Mouse (Mus musculus) embryonic facial prominence, embryonic 12.5 days (tissue): ENCODE results near the gene Dhrs7c. TPM values are rescaled to one million over a fixed set of nuclear protein-coding genes. Genes with fewer than 3 reads are reported as not detected.
A peak's percentile ranks its signal among the peaks of the same experiment; 100 is the strongest.

Source experiments
- ATAC-seq: fragments of 200-750 bp; cut with Nextera tagmentation; 2 replicates; pipeline ENCODE4 v1.8.0; 2017; ENCODE audit not compliant: insufficient number of reproducible peaks, insufficient read depth, low FRiP score, low TSS enrichment
- H3K27ac ChIP-seq: fragments of 300-500 bp; sonication (generic); 2 replicates; pipeline ENCODE4 v1.5.1; 2016; ENCODE audit warnings: mild to moderate bottlenecking
- H3K27me3 ChIP-seq: fragments of 300-500 bp; sonication (generic); 2 replicates; pipeline ENCODE4 v1.6.1; 2016; ENCODE audit warnings: mild to moderate bottlenecking, moderate library complexity
- H3K36me3 ChIP-seq: fragments of 300-500 bp; sonication (generic); 2 replicates; pipeline ENCODE4 v1.6.1; 2016; ENCODE audit warnings: mild to moderate bottlenecking
- H3K4me1 ChIP-seq: fragments of 300-500 bp; sonication (generic); 2 replicates; pipeline ENCODE4 v1.6.1; 2016
- H3K4me2 ChIP-seq: fragments of 300-500 bp; sonication (generic); replicated peaks from 2 replicates; pipeline ENCODE4 v1.6.1; 2016; ENCODE audit warnings: mild to moderate bottlenecking, moderate library complexity
- H3K4me3 ChIP-seq: fragments of 300-500 bp; sonication (generic); 2 replicates; pipeline ENCODE4 v1.5.1; 2016; ENCODE audit warnings: mild to moderate bottlenecking
- H3K9ac ChIP-seq: fragments of 300-500 bp; sonication (generic); 2 replicates; pipeline ENCODE4 v1.6.1; 2016; ENCODE audit warnings: mild to moderate bottlenecking, moderate library complexity
- H3K9me3 ChIP-seq: fragments of 300-500 bp; sonication (generic); 2 replicates; pipeline ENCODE4 v1.6.1; 2016; ENCODE audit warnings: mild to moderate bottlenecking, moderate library complexity
- WGBS: fragments of 180-500 bp; shearing (Covaris S2); methylation state at CpG from one replicate; pipeline ENCODE4 v1.1.7; 2016; 5-methylcytosine and 5-hydroxymethylcytosine counted together
- polyA plus RNA-seq: library from polyadenylated mRNA; unstranded; fragments of >200 nt; fragmentation: Nextera tagmentation; extraction: Ambion mirVana; gene quantifications from 2 replicates; pipeline ENCODE4 v1.2.1, GENCODE M21; 2016

The Dhrs7c gene
- polyA plus RNA-seq, 1 experiment from 2014 or later, result 1.2 TPM

DNA sequence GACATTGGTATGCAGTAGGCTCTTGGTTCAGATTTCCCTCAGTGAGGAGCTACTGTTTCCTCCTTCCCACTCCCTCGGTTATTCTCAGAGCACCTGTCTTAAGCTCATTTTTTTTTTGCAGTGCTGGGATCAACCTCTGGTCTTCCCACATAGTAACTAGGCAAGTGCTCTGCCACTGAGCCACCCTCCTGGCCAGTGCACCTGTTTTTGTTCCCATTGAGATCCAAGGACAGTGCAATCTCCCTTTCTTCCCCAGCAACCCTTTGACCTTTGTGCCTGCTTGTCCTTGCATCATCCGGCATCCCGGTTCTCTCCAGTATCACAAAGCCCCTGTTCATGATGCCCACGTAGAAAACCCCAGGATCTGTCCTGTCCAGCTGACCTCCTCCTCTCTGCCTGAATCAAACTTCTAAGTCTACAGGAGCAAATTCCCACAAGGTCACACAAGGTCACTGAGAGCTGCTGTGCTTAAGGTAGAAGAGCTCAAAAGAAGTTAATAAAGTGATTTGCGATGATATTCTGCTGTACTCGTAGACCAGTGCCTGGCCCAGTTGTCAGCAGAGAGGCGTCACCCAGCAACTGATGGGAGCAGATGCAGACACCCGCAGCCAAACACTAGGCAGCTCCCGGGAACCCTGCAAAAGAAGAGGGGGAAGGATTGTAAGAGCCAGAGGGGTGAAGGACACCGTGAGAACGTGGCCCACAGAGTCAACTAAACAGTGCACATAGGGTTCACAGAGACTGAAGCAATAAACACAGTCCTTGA is 9.0 kb downstream of the Dhrs7c start:
- no peaks in the 10 kb centered on the region for H3K36me3 ChIP-seq
- no peak overlapping the region for H3K4me3 ChIP-seq
- no peak overlapping the region for H3K27ac ChIP-seq
- H3K27me3 ChIP-seq, result no peaks in the 10 kb centered on the region
- WGBS, result 81% methylated on average over 11 of the region's 11 CpGs
- no peak overlapping the region for H3K9ac ChIP-seq
- H3K9me3 ChIP-seq, result no peaks in the 10 kb centered on the region
- no peak overlapping the region for H3K4me2 ChIP-seq
- no peak for ATAC-seq
- H3K4me1 ChIP-seq, result no peaks in the 10 kb centered on the region

GRCm38 (mm10) chr11:67808051-67808450 is 10.1 kb downstream of the Dhrs7c start:
- no peaks in the 10 kb centered on the region for H3K9me3 ChIP-seq
- ATAC-seq, result no peak
- no peak overlapping the region for H3K27ac ChIP-seq
- no peak overlapping the region for H3K4me2 ChIP-seq
- WGBS, result 81% methylated on average over 5 of the region's 5 CpGs
- H3K9ac ChIP-seq, result no peak overlapping the region
- no peaks in the 10 kb centered on the region for H3K27me3 ChIP-seq
- no peaks in the 10 kb centered on the region for H3K4me1 ChIP-seq
- no peak overlapping the region for H3K4me3 ChIP-seq
- no peaks in the 10 kb centered on the region for H3K36me3 ChIP-seq

DNA sequence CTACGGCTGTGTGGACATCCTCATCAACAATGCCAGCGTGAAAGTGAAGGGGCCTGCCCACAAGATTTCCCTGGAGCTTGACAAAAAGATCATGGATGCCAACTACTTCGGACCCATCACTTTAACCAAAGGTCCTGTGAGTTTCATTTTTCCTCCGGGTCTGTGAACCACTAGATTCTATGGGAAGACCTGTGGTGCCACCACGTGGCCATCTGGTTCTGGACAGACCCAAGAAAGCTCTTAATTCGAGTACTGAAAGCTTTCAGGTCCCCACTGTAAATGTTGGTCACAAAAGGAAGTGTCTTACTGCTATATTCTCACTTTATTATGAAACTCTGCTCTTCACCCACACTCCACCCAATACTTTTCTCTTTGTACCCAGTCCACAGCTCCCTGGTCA is 13.5 kb downstream of the Dhrs7c start:
- H3K4me3 ChIP-seq, result no peak overlapping the region
- H3K27me3 ChIP-seq, result no peaks in the 10 kb centered on the region
- H3K27ac ChIP-seq, result no peak overlapping the region
- no peak overlapping the region for H3K9ac ChIP-seq
- no peaks in the 10 kb centered on the region for H3K4me1 ChIP-seq
- WGBS, result 80% methylated on average over 6 of the region's 6 CpGs
- H3K9me3 ChIP-seq, result no peaks in the 10 kb centered on the region
- no peak for ATAC-seq
- no peak overlapping the region for H3K4me2 ChIP-seq
- H3K36me3 ChIP-seq, result no peaks in the 10 kb centered on the region

DNA sequence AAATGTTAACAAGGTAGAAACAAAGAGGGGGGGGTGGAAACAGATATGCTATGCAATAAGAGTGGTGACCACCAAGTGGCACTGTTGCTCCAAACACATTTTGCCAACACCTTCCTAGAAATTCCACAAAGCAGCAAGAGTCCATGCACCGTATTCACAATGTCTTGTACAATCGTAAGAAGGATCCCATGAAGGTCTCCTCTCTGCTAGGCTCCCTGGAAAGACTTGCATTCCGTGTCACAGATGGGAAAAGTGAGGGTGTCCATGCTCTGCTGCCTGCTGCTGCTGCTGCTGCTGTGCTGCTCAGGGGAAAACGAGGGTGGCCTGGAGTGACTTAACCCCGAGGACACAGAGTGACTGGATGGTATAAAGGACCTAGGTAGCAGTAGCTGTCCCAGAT is 21.6 kb downstream of the Dhrs7c start:
- H3K9ac ChIP-seq, result no peak overlapping the region
- H3K4me2 ChIP-seq, result peak overlapping the region; percentile 23; the same call in 1 of the 2 replicates
- no peak overlapping the region for H3K27ac ChIP-seq

GRCm38 (mm10) chr11:67820221-67820620 is 22.2 kb downstream of the Dhrs7c start:
- Histone ChIP-seq H3K4me2 (no peak overlapping the region), H3K9me3 (no peaks in the 10 kb centered on the region), H3K27ac (no peak overlapping the region), H3K36me3 (no peaks in the 10 kb centered on the region), H3K4me1 (no peaks in the 10 kb centered on the region), H3K27me3 (no peaks in the 10 kb centered on the region), H3K9ac (no peak overlapping the region), H3K4me3 (no peak overlapping the region)
- WGBS, result 7% methylated on average over 4 of the region's 4 CpGs
- ATAC-seq, result no peak

More for the DNA sequence above, 21.6 kb downstream of the Dhrs7c start:
- Histone ChIP-seq H3K4me3 (no peak overlapping the region), H3K27me3 (no peaks in the 10 kb centered on the region), H3K36me3 (no peaks in the 10 kb centered on the region), H3K9me3 (no peaks in the 10 kb centered on the region), H3K4me1 (no peaks in the 10 kb centered on the region)
- ATAC-seq, result no peak
- 15% methylated on average over 5 of the region's 5 CpGs for WGBS

DNA sequence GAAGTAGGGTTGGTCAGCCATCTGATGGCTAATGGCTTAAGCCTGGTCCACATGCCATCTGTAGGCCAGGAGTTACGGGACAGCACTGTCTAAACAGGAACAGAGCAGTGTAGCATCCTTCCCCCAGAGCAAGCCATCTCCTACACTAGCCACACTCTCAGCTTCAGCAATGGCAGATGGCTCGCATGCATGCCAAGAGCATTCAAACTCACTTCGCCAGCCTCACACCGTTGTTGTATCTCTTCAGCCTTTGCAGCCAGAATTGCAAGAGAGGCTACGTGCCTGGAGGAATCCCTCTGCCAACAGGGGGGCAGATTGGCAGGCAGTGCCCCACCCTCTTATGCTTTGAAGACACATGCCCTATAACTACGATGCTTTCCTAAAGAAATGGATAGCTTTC is 23.6 kb downstream of the Dhrs7c start:
- Histone ChIP-seq H3K36me3 (no peaks in the 10 kb centered on the region), H3K9me3 (no peaks in the 10 kb centered on the region), H3K27me3 (no peaks in the 10 kb centered on the region), H3K4me2 (no peak overlapping the region), H3K4me1 (no peaks in the 10 kb centered on the region), H3K4me3 (no peak overlapping the region), H3K27ac (no peak overlapping the region), H3K9ac (no peak overlapping the region)
- WGBS, result 91% methylated on average over 6 of the region's 6 CpGs
- ATAC-seq, result no peak

DNA sequence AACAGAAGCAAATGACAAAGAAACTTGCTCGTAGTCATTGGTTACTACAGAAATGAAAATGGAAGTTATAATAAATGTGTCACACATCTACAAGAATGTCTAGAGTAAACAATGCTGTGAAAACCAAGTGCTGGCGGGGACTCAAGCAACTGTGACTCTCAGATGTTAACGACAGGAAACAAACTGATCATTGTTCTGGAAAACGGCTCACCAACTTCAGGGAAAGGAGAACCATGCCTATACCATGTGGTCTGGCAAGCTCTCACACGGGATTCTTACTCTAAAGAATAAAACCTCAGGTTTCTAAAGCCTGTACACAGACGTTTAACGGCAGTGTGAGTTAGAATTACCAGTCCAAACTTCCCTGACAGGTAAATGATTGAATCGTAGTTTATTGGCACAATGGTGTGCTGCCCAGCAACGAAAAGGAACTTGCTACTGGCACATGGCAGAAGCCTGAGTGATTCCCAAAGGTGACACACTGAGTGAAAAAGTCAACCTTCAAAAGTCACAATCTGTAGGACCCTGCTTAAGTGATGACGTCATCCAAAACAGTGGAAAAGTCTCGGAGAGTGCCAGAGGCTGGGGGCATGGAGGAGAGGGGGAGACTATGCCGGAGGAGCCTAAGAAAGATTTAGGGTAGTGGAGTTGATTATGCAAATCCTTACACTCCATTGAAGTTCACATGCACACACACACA is 30.5 kb downstream of the Dhrs7c start:
- no peaks in the 10 kb centered on the region for H3K27me3 ChIP-seq
- H3K4me3 ChIP-seq, result no peak overlapping the region
- WGBS, result 49% methylated on average over 12 of the region's 12 CpGs
- ATAC-seq, result no peak
- H3K36me3 ChIP-seq, result no peaks in the 10 kb centered on the region
- no peaks in the 10 kb centered on the region for H3K4me1 ChIP-seq
- H3K9me3 ChIP-seq, result no peaks in the 10 kb centered on the region
- no peak overlapping the region for H3K27ac ChIP-seq
- no peak overlapping the region for H3K9ac ChIP-seq
- no peak overlapping the region for H3K4me2 ChIP-seq

DNA sequence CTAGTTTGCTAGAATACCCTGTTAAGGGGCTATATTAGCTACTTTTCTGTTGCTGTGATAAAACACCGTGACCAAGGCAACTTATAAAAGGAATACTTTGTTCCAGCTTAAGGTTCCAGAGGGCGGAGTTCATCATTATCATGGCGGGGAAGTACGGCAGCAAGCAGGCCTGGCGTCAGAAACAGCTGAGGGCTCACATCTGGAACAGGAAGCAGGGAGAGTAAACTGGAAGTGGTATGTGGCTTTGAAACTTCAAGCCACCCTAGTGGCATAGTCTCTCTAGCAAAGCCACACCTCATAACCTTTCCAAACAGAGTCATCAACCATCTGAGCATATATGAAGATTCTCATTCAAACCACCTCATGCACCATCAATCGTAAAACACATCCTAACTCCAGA is 31.5 kb downstream of the Dhrs7c start:
- H3K27me3 ChIP-seq, result no peaks in the 10 kb centered on the region
- WGBS, result 63% methylated on average over 6 of the region's 6 CpGs
- H3K9ac ChIP-seq, result no peak overlapping the region
- H3K4me3 ChIP-seq, result no peak overlapping the region
- H3K4me2 ChIP-seq, result no peak overlapping the region
- H3K27ac ChIP-seq, result no peak overlapping the region
- no peak for ATAC-seq
- H3K9me3 ChIP-seq, result no peaks in the 10 kb centered on the region
- H3K36me3 ChIP-seq, result no peaks in the 10 kb centered on the region
- H3K4me1 ChIP-seq, result no peaks in the 10 kb centered on the region

DNA sequence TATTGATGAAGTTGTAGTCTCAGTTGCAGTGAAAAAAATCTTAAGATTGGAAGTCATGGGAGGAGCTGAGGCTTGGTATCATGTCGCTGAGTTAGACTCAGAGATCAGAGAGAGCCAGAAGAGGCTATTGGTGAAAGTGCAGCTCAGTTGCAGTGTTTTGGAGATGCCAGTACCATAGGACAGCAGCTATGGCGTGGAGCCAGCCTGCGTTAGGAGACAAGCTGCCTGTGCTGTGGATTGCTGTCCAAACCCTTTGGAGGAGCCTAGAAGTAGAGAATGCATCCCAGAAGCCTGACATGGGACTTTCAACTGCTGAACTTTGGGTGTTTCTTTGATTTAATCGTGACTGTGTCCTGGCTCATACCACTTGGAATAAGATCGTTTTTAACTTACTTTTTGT is 33.8 kb downstream of the Dhrs7c start:
- Histone ChIP-seq H3K27ac (no peak overlapping the region), H3K4me1 (no peaks in the 10 kb centered on the region), H3K4me3 (no peak overlapping the region), H3K9me3 (no peaks in the 10 kb centered on the region), H3K27me3 (no peaks in the 10 kb centered on the region), H3K36me3 (no peaks in the 10 kb centered on the region), H3K4me2 (no peak overlapping the region), H3K9ac (no peak overlapping the region)
- WGBS, result 77% methylated on average over 5 of the region's 5 CpGs
- ATAC-seq, result no peak

DNA sequence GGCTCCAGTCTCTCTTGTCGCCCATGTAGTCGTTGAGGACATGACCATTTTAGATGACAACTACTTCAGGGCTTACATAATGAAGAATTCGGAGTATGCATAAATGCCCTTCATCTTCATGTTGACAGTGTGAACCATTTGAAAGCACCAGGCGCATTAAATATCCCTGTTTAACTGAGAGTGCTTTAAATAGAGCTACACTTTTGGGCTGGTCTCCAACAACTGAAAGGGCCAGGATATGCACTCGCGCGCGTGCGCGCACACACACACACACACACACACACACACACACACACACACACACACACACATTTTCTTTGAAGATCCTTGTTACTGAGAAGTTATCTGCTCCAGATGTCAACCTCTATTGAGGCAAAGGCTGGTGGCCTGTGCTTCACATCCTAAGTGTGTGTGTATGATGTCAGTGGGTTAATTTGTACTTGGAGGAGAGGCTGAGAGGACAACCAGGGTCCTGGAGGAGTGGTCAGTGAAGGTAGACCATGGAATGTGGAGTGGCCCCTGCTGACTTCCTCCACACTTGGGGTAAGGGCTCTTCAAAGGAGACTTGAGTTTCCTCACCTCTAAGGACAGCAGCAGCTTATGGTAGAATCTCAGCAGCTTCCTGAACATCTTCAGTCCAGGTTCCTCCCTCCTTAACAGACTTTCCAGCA is 37.6 kb downstream of the Dhrs7c start:
- Histone ChIP-seq H3K36me3 (no peaks in the 10 kb centered on the region), H3K4me3 (no peak overlapping the region), H3K27ac (no peak overlapping the region), H3K4me1 (no peaks in the 10 kb centered on the region), H3K27me3 (no peaks in the 10 kb centered on the region), H3K9me3 (no peaks in the 10 kb centered on the region), H3K9ac (no peak overlapping the region), H3K4me2 (no peak overlapping the region)
- 90% methylated on average over 10 of the region's 10 CpGs for WGBS
- ATAC-seq, result no peak

DNA sequence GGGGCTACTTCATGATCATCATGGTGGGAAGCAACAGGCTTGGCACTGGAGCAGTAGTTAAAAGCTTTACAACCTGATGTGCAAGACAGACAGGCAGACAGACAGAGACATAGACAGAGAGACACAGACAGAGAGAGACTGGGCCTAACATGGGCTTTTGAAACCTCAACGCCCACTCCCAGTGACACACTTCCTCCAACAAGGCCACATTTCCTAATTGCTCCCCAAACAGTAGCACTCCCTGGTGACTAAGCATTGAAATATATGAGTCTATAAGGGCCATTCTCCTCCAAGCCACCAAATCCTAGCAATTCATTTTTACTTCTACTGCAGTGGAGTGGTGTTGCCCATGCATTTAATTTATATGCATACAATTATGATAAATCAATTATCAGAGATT is 41.8 kb downstream of the Dhrs7c start:
- ATAC-seq, result no peak

GRCm38 (mm10) chr11:67845193-67845592 is 47.2 kb downstream of the Dhrs7c start:
- Histone ChIP-seq H3K4me2 (no peak overlapping the region), H3K27me3 (no peaks in the 10 kb centered on the region), H3K4me1 (no peaks in the 10 kb centered on the region), H3K36me3 (no peaks in the 10 kb centered on the region), H3K9ac (no peak overlapping the region), H3K4me3 (no peak overlapping the region), H3K27ac (no peak overlapping the region), H3K9me3 (no peaks in the 10 kb centered on the region)
- WGBS, result 88% methylated on average over 4 of the region's 4 CpGs
- ATAC-seq, result no peak

More for the DNA sequence above, 41.8 kb downstream of the Dhrs7c start:
- Histone ChIP-seq H3K4me3 (no peak overlapping the region), H3K27me3 (no peaks in the 10 kb centered on the region), H3K4me1 (no peaks in the 10 kb centered on the region), H3K9me3 (no peaks in the 10 kb centered on the region), H3K9ac (no peak overlapping the region), H3K36me3 (no peaks in the 10 kb centered on the region), H3K4me2 (no peak overlapping the region), H3K27ac (no peak overlapping the region)
- 73% methylated on average over 1 of the region's 1 CpGs for WGBS
